Mouse (Mus musculus) cerebellum, postnatal 10 days (tissue): ENCODE data around the gene Dclk2.

ENCODE experiments used
- DNase-seq, 2 experiments: peaks; one replicate each; pipeline ENCODE4 v3.0.0; 2021; ENCODE audit warnings: mixed read lengths in 2 of 2

Dclk2 gene

DNA sequence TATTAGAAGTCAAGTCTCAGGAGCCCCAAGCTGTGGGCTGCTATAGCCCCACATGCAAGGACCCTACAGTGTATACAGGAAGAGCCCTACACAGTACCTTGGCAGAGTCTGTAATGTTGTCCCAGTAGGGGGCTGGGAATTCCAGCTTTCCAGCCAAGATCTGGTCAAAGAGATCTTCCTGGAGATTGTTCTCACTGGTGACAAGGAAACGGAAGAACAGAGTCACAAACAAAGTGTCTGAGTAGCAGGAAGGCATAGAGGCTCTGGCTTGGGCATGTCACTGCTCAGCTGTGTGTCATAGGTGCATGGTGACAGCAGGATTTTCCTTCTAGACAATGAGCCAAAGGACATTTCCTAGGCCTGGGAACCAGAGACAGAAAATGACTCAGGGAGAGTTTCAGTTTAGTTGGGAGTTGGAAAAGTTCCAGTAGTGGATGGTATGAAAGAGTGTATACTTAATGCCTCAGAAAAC, 126.9 kb downstream of the Dclk2 start:
- peak in 1 of 2 experiments; percentile 64 for DNase-seq

DNA sequence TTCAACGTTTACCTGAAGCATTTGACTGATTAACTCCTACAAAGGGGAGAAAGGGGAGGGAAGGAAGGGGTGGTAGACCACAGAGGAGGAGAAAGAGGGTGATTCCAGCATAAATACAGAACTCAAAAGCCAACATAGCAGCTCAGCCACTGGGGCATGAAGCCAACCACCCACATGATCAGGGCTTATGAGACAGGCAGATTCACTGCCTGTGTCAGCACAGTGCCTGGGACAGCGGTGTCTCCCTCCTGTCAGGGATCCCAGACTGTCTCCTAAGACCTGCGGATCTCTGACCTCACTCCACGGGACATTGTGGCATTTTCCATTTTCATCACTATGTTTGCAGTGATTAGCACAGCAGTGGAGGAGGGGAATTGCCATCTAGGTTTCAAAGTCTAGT, 127.4 kb downstream of the Dclk2 start:
- peak in 1 of 2 experiments; percentile 53 for DNase-seq

DNA sequence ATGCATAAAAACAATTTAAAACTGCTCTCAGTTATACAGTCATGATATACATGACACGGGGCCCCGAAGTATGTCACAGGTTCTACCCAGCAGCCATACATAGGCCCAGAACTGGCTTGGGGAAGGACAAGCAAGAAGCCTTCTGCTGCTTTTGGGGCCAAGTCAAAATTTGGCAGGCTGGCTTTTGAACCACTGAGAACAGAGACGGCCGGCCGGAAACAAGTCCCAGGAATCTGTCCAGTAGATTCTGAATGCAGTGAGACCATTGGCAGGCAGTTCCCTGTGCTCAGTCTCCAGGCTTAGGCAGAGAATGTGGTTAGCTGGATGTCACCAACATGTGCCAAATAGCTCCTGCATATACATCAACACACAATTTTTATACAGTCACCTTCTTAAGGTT, 130.9 kb downstream of the Dclk2 start:
- DNase-seq: peak; percentile 78 to 83

DNA sequence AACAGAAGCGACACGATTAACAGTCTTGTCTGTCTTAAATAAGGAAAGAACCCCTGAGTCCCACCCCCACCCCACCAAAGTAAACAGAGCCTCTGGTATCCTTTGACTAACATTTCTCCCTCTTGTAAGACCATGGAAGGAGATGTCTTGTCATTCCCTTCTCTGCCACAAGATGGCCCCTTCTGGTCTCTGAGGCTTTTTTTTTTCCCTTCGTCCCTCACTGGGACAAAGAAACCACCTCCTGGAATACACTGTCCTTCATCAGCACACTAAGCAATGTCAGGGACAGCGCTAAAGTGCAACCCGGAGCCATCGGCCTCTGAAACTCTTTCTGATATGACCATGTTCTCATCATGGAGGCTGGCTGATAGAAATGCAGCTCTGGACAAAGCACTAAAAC, 131.9 kb downstream of the Dclk2 start:
- peak; percentile 88 to 92 for DNase-seq

DNA sequence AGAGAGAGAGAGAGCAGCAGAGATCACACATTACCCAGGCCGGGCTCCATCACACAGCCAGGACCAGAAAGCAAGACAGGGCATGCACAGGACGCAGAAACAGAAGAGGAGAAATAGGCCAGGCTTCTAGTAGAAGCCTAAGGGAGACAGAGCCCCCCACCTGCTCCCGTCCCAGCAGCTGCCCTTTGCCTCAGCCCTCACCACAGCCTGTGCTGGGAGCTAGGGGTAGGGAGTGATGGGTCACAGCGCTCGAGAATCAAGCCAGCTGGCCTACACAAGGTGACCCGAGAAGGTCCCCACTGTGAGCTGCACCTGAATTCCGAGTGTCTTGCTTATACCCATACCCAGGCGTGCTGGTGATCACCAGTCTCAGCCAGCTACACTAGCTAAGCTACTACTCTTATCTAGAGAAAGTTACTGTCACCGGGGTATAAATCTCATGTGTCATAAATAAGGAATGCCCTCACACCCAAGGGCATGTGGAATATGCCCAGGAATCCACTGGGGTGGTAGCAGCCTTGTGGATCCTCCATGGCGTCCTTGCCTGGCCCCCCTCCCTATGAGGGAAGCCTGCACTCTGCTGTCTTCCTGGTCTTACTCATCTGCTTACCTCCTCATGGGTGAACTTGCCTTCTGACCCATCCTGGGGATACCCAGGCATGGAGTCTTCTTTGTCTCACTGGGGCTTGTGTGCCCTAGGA, 133.1 kb downstream of the Dclk2 start:
- DNase-seq: no peak

DNA sequence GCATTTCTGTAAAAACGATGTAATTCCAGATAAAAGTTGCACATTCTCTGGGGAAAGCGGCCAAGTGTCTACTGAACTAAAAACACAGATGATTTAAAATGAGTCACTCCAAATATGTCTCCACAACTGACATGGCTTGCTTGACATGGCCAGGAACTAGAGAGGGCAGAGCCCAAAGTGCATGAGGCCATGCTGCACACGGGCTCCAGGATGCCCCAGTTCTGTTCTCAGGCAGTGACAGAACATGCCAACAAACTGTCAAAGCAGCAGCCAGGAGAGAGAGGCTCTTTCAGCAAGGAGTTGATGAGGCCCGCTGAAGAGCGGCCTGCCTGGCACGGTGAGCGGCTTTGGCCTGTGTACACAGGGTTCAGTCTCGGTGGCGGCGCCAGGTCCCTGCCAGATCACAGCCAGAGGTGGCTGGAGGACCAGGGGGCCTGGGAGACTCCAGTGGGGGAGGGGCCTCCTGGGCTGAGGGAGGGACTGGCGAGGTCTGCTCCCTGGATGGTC, 133.8 kb downstream of the Dclk2 start:
- DNase-seq: peak; percentile 90 to 95

DNA sequence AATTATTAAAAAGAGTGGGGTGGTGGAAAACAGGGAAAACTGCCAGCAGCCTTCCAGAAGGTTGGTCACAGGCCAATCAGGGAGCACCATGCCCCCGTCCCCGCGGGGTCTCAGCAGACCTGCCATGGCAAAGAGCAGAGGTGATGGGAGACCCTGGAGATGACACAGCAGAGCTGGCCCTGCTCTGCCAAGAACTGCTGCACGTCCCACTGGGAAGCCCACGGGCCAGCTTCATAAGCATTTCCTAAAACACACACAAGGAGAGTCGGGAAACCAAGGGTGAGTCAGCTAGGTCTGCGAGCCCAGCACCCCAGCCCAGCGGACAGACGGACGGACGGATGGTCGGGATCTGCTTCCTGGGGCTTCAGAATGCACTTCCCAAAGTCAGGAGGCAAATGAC, 134.4 kb downstream of the Dclk2 start:
- peak; percentile 71 to 77 for DNase-seq

DNA sequence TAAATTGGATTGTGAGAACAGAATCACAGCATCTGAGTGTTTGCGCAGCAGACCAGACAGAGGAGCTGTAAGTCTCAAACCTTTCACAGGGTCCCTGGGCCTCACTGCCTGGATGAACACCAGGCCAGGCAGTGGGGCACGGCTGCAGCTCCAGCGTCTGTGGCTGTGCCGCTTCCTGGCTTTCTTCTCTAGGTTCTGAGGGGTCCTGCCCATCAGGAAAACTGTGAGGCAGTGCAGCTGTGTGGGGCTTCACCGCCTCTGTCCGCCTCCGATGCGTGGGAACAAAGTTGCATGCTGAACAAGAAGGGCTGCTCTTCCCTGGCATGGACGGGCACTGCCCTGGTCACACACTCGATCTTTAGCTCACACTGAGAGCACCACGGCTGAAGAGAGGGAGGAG, 135.7 kb downstream of the Dclk2 start:
- peak in 1 of 2 experiments; percentile 30 for DNase-seq

DNA sequence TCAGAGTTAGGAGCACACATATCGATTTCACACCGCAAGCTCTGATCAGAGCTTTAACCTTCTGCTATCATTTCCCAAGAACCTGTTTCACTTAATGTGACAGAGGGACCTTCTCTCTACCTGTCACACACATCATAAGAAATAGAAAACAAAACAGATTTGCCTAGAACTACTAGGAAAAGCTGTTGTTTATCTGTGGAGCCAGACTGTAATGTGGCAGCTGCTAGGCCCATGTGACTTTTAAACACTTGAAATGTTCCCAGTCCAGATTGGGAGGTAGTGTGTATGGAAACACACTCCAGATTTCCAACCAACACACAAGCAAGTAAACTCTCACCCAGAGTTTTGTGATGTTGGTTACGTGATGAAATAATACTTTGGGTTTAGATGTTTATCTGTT, 136.6 kb downstream of the Dclk2 start:
- DNase-seq: no peak

DNA sequence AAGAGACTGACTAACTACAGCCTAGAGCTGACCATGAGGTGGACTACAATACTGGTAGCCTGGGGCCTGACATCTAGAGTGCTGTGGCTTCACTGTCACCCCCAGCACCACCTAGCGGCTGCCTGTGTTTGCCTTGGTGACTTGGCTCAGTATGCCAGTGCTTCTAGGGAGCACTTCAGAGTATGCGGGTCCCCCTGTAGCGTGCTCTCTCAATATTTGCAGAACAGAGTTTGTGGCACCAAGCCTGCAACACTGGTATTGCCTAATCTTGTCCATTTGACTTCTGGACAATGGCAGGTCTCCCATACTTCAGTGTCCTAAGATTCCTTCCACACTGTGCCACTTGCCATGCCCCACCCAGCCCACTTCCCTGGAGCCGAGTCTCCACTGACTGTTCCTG, 140.9 kb downstream of the Dclk2 start:
- DNase-seq: peak; percentile 63 to 65

DNA sequence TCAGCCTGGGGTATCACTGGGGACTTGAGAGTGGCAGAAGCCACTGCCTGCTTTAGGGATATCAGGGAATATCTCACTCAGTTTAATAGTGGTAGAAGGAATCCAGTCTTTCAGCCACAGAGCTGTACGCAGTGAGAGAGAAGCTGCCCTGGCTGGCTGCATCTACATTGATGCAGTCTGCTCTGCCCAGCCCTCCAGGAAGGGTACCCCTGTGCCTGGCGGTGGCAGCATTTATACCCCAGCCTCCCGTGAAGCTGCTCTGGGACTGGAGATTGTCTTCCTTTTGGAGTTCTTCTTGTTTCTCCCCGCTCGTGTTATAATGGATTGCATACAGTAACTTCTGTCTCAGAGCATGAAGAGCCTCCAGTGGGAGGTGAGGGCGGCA, 145.2 kb downstream of the Dclk2 start:
- peak in 1 of 2 experiments; percentile 26 for DNase-seq

DNA sequence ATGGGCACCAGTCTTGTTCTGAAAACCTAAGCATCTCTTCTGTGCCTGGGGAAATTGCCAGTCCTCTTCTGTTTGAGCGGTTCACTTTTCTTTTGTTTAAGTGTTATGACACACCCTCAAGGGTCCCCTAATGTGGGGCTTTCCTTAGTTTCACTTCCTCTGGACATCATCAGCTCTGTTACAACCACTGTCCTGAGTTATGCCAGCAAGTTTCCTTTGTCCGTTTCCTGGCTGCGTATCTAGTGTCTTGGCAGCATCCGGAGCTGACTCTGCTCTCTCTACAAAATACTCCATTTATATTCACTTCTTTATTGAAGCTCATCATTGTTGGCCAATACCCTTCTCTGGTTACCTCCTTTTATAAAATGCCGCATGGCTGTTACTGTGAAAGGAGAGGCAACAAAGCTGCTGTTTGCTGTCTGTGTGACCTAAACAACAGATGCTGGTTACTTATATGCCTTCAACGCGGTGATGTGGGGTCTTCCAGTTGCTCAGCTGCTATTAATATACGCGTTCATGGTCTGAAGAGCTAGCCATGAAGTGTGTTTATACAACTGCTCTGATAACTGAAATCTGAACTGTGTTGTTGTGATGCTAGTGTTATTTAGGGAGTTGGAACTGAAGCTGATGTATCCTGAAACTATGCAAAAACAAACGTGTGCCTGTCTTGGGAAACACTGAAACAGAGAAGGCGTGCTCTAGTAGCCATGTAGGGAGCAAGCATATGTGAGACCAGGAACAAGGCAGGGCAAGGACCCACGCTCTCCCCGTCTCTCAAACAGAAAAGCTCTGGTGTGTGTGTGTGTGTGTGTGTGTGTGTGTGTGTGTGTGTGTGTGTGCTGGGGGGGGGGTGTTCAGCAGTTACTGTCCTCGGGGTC, 145.8 kb downstream of the Dclk2 start:
- DNase-seq: no peak

DNA sequence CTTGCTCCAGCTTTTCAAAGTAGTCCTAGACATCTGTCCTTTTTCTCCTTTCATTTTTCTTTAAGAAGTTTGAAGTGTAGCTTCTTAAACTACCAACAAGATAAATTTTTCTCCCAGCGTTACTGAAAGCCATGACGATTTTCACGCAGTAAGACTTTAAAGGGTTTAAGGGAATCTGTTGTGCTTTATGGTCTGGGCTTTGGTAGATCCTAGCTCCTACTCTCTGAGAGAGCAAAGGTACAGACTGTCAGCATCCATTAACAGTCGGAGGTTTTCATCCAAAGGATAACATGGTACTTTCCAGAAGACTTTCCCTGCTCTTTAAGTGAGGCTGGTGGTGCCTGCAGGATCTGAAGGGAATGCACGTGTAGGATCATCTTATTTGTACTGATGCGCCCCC, 151.7 kb downstream of the Dclk2 start:
- DNase-seq: no peak

DNA sequence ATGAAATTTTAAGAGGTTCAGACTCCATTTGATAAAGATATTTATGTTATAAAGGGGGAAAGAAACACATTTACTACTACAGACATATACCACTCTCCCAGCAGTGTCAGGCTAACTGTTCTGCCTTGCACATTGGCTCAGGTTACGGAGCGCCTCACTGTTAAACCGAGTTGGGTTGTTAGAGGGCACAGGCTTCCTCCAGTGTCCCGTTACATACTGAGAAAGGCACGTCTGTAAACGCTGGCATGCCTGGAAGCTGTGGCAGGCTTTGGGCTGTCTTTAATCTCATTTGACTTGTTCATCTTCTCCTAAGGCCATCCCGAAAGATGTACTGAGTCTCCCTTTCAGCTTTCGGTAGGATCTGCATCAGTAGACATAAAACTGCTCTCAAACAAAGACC, 152.1 kb downstream of the Dclk2 start:
- DNase-seq: no peak

DNA sequence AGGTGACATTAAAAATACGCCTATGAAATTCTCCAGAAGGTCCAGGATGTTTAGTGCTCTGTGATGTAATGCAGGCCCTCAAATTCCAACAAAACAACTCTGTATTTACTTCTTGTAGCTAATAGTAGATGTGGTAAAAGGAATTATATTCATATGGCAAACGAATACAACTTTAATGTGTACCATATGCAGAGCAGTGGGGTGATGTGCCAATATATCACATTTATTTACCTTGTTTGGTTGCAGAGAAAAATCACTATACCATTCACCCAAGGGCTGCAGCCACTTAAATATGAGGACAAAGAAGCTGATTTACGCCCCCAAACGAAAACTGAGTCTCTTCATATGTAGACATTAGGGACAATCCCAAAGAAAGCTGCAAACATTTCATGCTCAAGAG, 158.2 kb downstream of the Dclk2 start:
- no peak for DNase-seq

DNA sequence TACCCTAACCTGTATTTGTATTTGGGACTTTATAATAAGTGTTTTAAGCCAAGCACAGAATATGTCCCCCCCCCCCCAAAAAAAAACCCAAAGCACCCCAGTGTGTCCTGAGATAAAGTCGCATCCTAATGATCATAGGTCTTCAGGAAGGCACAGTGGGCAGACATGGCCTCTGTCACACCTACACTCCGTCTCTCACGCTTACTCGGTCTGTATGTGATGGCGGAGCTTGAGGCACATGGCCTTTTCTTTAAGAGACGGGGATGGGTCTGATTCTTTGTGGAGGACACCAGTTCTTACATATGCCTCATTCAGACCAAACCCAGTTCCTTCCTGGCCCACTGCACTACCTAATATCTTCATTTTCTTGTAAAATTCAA, 158.6 kb downstream of the Dclk2 start:
- DNase-seq: no peak

DNA sequence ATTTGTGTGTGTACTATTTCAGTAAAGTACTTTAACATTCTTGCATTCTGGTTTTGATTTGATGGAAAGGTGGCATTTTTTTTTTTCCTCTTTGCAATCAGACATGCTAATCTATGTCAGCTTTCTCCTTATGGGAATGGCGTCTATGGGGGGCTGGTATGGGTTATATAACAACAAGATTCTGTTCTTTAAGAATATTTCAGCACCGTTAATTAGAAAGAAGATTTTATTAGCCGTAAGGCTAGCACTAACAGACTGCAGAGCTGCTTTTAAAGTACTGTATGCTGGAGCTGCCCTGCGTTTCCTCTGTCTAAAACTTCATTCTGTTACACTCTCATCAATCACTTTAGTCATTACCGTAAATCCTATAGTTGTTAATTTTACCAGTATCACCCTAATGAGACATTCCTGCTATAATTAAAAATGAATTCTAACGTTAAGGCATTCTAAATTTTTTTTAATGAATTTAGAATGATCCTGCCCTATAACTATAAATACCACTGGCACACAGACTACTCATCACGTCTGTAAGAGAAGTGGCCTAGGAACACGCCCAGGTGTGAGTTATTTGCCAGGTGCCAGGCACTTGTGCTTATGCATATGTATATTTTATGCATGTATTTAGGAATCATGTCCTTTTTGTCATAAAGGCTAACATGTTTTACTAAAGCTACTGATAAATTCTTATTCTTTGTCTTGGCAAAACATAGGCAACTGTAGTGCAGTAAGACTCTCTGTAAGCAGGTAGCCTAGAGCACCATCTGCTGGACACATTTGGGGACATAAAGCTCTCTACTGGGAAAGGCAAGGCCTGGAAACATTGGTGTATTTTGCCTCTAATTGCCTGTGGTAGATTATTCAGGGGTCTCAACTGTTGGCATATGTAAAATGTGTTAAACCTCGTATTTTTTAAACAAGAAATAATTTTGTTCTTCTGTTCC, 159.3 kb downstream of the Dclk2 start:
- peak; percentile 91 to 92 for DNase-seq

DNA sequence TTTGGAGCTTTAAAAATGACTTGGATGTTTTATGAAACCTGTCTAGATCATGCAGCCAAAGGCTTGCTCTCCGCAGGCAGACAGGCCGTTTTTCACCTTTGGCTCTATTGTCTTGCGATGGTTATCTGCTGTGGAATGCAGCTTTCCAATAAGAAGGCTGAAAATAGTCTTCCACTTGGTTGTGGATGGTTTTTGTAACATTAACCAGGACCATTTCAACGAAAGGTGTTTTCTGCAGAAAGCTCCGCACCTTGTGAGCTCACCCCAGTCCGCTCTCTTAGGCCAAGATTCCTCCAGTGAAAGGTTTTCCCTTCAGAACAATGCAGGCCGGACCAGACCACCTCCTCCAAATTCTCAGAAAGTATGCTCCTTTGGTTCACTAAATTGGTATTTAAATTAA, 160.2 kb downstream of the Dclk2 start:
- DNase-seq: no peak

DNA sequence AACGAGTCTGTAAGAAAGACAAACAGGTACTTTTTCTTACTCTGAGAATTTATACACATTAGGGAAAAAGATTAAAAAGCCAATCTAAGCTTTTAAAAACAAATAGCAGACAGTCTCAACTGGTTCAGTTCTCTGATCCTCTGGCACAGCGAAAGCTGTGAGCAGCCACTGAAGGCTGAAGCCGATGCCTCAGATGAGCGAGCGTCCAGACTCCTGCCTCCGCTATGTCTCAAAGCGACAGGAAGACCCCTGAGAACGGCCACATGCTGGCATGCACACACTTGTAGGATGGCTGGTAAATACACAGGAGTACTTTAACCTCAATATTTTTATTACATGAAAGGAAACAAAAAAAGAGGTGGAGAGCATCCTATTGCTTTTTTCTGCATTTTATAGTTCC, 160.8 kb downstream of the Dclk2 start:
- no peak for DNase-seq

DNA sequence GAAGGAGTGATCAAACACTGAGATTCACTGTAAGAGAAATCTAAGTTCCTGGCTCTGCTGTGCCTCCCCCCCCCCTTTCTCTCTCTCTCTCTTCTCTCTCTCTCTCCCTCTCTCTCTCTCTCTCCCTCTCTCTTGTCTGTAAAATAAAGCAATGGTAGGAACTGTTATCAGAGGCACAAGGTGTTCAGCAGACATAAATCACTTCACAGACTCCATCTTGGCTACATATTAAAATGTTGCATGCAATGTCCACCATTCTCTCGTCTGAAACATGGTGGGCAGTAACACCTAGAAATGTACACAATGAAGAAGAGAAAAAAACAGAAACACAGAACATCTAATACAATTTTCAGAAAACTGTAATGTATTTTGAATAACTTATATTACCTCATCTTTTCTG, 161.3 kb downstream of the Dclk2 start:
- no peak for DNase-seq

DNA sequence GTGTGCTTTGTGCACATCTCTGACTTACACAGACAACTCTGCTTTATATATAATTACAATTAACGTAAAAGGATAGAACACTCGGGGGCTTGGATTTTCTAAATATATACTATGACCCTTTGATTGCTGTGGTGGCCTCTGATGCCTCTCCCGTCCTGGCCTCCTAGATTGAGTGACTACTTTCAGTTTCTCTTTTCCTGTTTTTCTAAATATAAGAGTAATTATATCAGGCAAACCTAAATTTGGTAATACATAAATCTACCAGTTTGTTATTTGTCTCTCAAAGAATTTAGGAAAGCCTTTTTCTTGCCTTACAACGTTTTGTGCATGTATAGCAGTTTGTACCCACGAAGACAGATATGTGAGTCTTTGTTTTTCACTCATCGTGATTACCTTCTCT, 161.9 kb downstream of the Dclk2 start:
- no peak for DNase-seq

DNA sequence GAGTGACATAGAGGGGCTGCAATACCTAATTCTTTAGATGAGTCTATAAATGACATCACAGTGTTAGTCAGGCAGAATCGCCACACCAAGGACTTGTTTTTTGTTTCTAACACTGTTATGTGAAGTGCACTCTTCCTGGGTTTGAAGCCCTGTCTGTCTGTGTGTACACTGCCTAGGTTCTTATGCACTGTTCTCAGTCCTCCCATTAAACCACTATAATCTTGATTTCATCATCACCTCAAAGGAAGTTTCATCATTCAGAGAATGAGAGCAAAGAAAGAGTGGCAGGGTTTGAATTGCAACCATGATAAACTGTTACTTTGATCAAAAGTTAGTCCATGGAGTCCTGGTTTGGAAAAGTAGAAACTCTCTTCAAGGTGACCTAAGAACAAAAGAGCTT, 164.1 kb downstream of the Dclk2 start:
- DNase-seq: no peak
